Mouse (Mus musculus) spleen, adult 2 months (tissue): ENCODE measurements at regions not wholly inside any gene's neighbourhood (a gene's known extent, or its start where the extent isn't known, plus 50 kb on each side); places are given as distances from the start of the nearest gene placed in this dataset.
"Not testable (repeated sequence)": the region's sequence is repeated elsewhere in the genome, so short reads cannot be mapped to it uniquely, and the experiment has no call there.

ENCODE experiments used
- DNase-seq, 2 experiments: peaks; one replicate each; pipeline versions ENCODE4 v3.0.0 to v3.0.0-alpha.2; 2012 to 2021; ENCODE audit warnings: low spot score in 2 of 2, low read depth in 1 of 2
- H3K27ac ChIP-seq: fragments of 200-500 bp; 2 replicates; pipeline ENCODE4 v1.5.1; 2012; ENCODE audit warnings: low read length, inconsistent platforms; ENCODE audit not compliant: insufficient read depth
- H3K27me3 ChIP-seq: fragments of 200-500 bp; 2 replicates; pipeline ENCODE4 v1.6.1; 2012; ENCODE audit warnings: mild to moderate bottlenecking, moderate library complexity, low read length, inconsistent platforms; ENCODE audit not compliant: control insufficient read depth, insufficient read depth
- H3K36me3 ChIP-seq: fragments of 200-500 bp; 2 replicates; pipeline ENCODE4 v1.6.1; 2012; ENCODE audit warnings: mild to moderate bottlenecking, low read length, inconsistent platforms; ENCODE audit not compliant: control insufficient read depth, insufficient read depth
- H3K4me1 ChIP-seq: fragments of 200-500 bp; 2 replicates; pipeline ENCODE4 v1.6.1; 2011; ENCODE audit warnings: inconsistent platforms; ENCODE audit not compliant: control insufficient read depth, insufficient read depth, insufficient read length
- H3K4me3 ChIP-seq: fragments of 200-500 bp; 2 replicates; pipeline ENCODE4 v1.5.1; 2011; ENCODE audit warnings: mild to moderate bottlenecking, inconsistent platforms; ENCODE audit not compliant: insufficient read depth, insufficient read length; ENCODE audit errors: extremely low read depth
- CTCF ChIP-seq: fragments of 200-500 bp; IDR thresholded peaks from 2 replicates; pipeline ENCODE4 v1.5.1; 2011; ENCODE audit warnings: mild to moderate bottlenecking, inconsistent platforms; ENCODE audit not compliant: insufficient read depth, insufficient read length, insufficient replicate concordance; ENCODE audit errors: extremely low read depth
- POLR2A ChIP-seq: fragments of 200-500 bp; IDR thresholded peaks from 2 replicates; pipeline ENCODE4 v1.6.1; 2011; ENCODE audit warnings: low read depth, low read length, inconsistent platforms
- WGBS: fragments of 180-500 bp; shearing (Covaris S2); methylation state at CpG from one replicate; pipeline ENCODE4 v1.1.7; 2018; 5-methylcytosine and 5-hydroxymethylcytosine counted together

GRCm38 (mm10) chr11:16649599-16649998 is 102.4 kb upstream of the Egfr start:
- Histone ChIP-seq H3K4me3 (no peak overlapping the region), H3K27me3 (no peaks in the 10 kb centered on the region), H3K27ac (no peak overlapping the region), H3K36me3 (no peaks in the 10 kb centered on the region), H3K4me1 (no peaks in the 10 kb centered on the region)
- TF ChIP-seq CTCF, result no peak
- no peak for TF ChIP-seq POLR2A
- no peak for DNase-seq

GRCm38 (mm10) chr11:16663806-16664205 is 88.2 kb upstream of the Egfr start:
- Histone ChIP-seq H3K4me3 (no peak overlapping the region), H3K4me1 (no peaks in the 10 kb centered on the region), H3K27me3 (no peaks in the 10 kb centered on the region), H3K27ac (no peak overlapping the region), H3K36me3 (no peaks in the 10 kb centered on the region)
- DNase-seq, result no peak
- TF ChIP-seq POLR2A (no peak), CTCF (no peak)
- 90% methylated on average over 3 of the region's 3 CpGs for WGBS

GRCm38 (mm10) chr11:16669453-16670251 is 82.4 kb upstream of the Egfr start:
- TF ChIP-seq POLR2A (no peak), CTCF (no peak)

GRCm38 (mm10) chr11:16670282-16670681 is 81.7 kb upstream of the Egfr start:
- TF ChIP-seq POLR2A (no peak), CTCF (no peak)
- Histone ChIP-seq H3K4me3 (no peak overlapping the region), H3K27me3 (no peaks in the 10 kb centered on the region), H3K4me1 (no peaks in the 10 kb centered on the region), H3K27ac (no peak overlapping the region), H3K36me3 (no peaks in the 10 kb centered on the region)
- no peak for DNase-seq
- 35% methylated on average over 1 of the region's 1 CpGs for WGBS

More at GRCm38 (mm10) chr11:16669453-16670251, 82.4 kb upstream of the Egfr start:
- Histone ChIP-seq H3K4me3 (no peak overlapping the region), H3K27ac (no peak overlapping the region), H3K27me3 (no peaks in the 10 kb centered on the region), H3K36me3 (no peaks in the 10 kb centered on the region), H3K4me1 (no peaks in the 10 kb centered on the region)
- WGBS, result 41% methylated on average over 4 of the region's 4 CpGs
- no peak for DNase-seq

GRCm38 (mm10) chr11:16675951-16676350 is 76.1 kb upstream of the Egfr start:
- WGBS, result 86% methylated on average over 1 of the region's 1 CpGs
- DNase-seq, H3K4me3 ChIP-seq, H3K27me3 ChIP-seq, H3K4me1 ChIP-seq, H3K36me3 ChIP-seq, H3K27ac ChIP-seq: not testable (repeated sequence)

GRCm38 (mm10) chr11:16683538-16683937 is 68.5 kb upstream of the Egfr start:
- Histone ChIP-seq H3K27ac (no peak overlapping the region), H3K4me3 (no peak overlapping the region), H3K27me3 (no peaks in the 10 kb centered on the region), H3K4me1 (no peaks in the 10 kb centered on the region), H3K36me3 (no peaks in the 10 kb centered on the region)
- WGBS, result 96% methylated on average over 1 of the region's 1 CpGs
- TF ChIP-seq POLR2A (no peak), CTCF (no peak)
- no peak for DNase-seq

- no peak for TF ChIP-seq CTCF
- TF ChIP-seq POLR2A, result no peak
- Histone ChIP-seq H3K4me1 (no peaks in the 10 kb centered on the region), H3K4me3 (no peak overlapping the region), H3K36me3 (no peaks in the 10 kb centered on the region), H3K27me3 (no peaks in the 10 kb centered on the region), H3K27ac (no peak overlapping the region)
- WGBS, result 82% methylated on average over 1 of the region's 1 CpGs
- DNase-seq, result no peak
Observed at GRCm38 (mm10) chr11:16695596-16695995, 56.4 kb upstream of the Egfr start.
